Mouse (Mus musculus): ENCODE data around the gene Khdc1b. TPM values are rescaled to one million over a fixed set of nuclear protein-coding genes. Genes with fewer than 3 reads are reported as not detected.
"Not testable (repeated sequence)": the region's sequence is repeated elsewhere in the genome, so short reads cannot be mapped to it uniquely, and the experiment has no call there.

Gene Khdc1b
- total and polyA plus RNA-seq, 3 experiments, result not detected

DNA sequence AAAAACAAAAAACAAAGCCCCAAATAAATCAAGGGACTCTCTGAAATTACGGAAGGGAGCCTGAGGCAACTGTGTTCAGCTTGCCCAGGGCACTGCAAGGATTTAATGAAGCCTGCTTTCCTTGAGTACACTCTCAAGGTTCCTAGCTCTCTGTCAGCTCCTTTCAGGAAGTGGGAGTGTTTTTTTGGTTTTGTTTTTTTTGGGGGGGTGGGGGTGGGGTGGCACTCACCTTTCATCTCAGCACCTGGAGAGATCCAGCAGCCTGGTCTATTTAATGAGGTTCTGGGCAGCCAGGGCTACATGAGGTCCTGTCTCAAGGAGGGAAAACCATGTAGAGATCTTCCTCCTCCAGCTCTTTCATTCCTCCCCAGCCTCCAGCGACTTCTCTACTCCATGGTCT lies 34.0 kb upstream of the Khdc1b start, which contains the start of gene Khdc1a:
Gene Khdc1a (plus strand): TSS at position 301 of the 400 bp plus-strand sequence.
- Histone ChIP-seq H3K9me3 (replicated peaks; ENCODE audit: insufficient read depth, low read length) (no peaks in the 10 kb centered on the region), H3K27me3 (ENCODE audit: control insufficient read depth in 1 of 2, insufficient read depth in 2 of 2, low read length in 2 of 2) (no peaks in the 10 kb centered on the region), H3K9ac (ENCODE audit: control insufficient read depth, low read depth, low read length, poor library complexity, severe bottlenecking) (no peak within 1 kb of the TSS), H3K4me1 (ENCODE audit: control insufficient read depth in 1 of 2, insufficient read depth in 2 of 2, low read length in 2 of 2) (peaks cover 2 to 7% of the 10 kb centered on the region in 2 experiments; a peak in 3 of 4 replicates), H3K27ac (ENCODE audit: control insufficient read depth, low read depth, low read length) (no peak within 1 kb of the TSS), H3K36me3 (ENCODE audit: control insufficient read depth in 1 of 2, insufficient read depth in 2 of 2, low read length in 2 of 2) (peaks cover 0 to 8% of the 10 kb centered on the region in 2 experiments; a peak in 2 of 4 replicates), H3K4me3 (ENCODE audit: control insufficient read depth in 1 of 2, insufficient read depth in 1 of 2, low read depth in 2 of 2, low read length in 2 of 2) (no peak within 1 kb of the TSS), H3K79me2 (ENCODE audit: control insufficient read depth, insufficient read depth, low read length, poor library complexity) (no peaks in the 10 kb centered on the region; the same call in 1 of the 2 replicates)
- DNase-seq (ENCODE audit: low read depth, low spot score), result no peak
- no peak for TF ChIP-seq ETS1 (IDR thresholded peaks at IDR 0.05; ENCODE audit: low read depth, low read length)
- no peak for TF ChIP-seq MEF2A (IDR thresholded peaks at IDR 0.05; ENCODE audit: extremely low read depth, insufficient replicate concordance, low read depth, low read length, poor library complexity, severe bottlenecking)
- TF ChIP-seq SMC3 (IDR thresholded peaks at IDR 0.05; ENCODE audit: low read depth, low read length), result no peak
- no peak for TF ChIP-seq NELFE (IDR thresholded peaks at IDR 0.05; ENCODE audit: low read depth, low read length)
- no peak for TF ChIP-seq GABPA (IDR thresholded peaks at IDR 0.05; ENCODE audit: low read depth, low read length)
- TF ChIP-seq POLR2A (IDR thresholded peaks at IDR 0.05; ENCODE audit: control insufficient read depth in 1 of 2, insufficient read depth in 1 of 2, low read depth in 1 of 2, low read length in 2 of 2, poor library complexity in 1 of 2), result no peak
- TF ChIP-seq ZKSCAN1 (IDR thresholded peaks at IDR 0.05; ENCODE audit: low read depth, low read length), result no peak
- no peak for TF ChIP-seq EP300 (IDR thresholded peaks at IDR 0.05; ENCODE audit: low read depth in 1 of 2, low read length in 2 of 2)

DNA sequence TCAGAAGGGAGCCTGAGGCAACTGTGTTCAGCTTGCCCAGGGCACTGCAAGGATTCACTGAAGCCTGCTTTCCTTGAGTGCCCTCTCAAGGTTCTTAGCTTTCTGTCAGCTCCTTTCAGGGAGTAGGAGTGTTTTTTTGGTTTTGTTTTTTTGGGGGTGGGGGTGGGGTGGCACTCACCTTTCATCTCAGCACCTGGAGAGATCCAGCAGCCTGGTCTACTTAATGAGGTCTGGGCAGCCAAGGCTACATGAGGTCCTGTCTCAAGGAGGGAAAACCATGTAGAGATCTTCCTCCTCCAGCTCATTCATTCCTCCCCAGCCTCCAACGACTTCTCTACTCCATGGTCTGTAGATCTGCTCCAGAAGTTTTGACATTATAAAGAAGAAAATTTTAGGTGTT lies 15.3 kb upstream of the Khdc1b start, which contains the start of gene Khdc1c:
Gene Khdc1c (plus strand): TSS at position 301 of the 400 bp plus-strand sequence.
- not testable (repeated sequence) for H3K9ac ChIP-seq (ENCODE audit: control insufficient read depth, low read depth, low read length, poor library complexity, severe bottlenecking); H3K27ac ChIP-seq (ENCODE audit: control insufficient read depth, low read depth, low read length); DNase-seq (ENCODE audit: low read depth, low spot score); H3K4me1 ChIP-seq (ENCODE audit: control insufficient read depth in 1 of 2, insufficient read depth in 2 of 2, low read length in 2 of 2); H3K9me3 ChIP-seq (replicated peaks; ENCODE audit: insufficient read depth, low read length); H3K36me3 ChIP-seq (ENCODE audit: control insufficient read depth in 1 of 2, insufficient read depth in 2 of 2, low read length in 2 of 2); H3K27me3 ChIP-seq (ENCODE audit: control insufficient read depth in 1 of 2, insufficient read depth in 2 of 2, low read length in 2 of 2); H3K4me3 ChIP-seq (ENCODE audit: control insufficient read depth in 1 of 2, insufficient read depth in 1 of 2, low read depth in 2 of 2, low read length in 2 of 2); H3K79me2 ChIP-seq (ENCODE audit: control insufficient read depth, insufficient read depth, low read length, poor library complexity)

DNA sequence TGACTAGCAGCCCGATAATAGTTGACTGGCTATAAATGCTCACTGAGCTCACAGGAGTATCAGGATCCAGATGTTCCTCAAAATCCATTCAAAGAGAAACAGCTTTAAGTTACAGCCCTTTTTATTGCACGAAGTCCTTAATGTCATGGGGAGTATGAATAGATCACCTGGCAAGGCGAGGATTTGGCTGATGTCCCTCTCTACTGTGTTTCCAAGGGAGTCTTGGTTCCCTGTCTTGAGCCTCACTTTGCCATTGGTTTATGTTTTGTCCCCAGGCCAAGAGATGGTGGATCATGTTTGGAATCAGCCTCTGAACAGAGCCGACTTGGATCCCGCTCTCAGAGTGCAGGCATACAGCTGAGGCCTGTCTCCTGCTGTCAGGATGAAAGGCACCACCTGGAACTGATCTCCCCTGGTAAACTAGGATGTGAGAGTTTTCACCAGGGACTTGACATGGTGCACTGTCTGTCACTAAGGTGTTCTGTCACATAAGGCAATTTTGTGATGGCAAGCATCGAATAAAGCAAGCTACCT lies 7.8 kb downstream of the Khdc1b start:
- H3K9ac ChIP-seq (ENCODE audit: control insufficient read depth, low read depth, low read length, poor library complexity, severe bottlenecking), result no peak overlapping the region
- no peak overlapping the region for H3K4me3 ChIP-seq (ENCODE audit: control insufficient read depth in 1 of 2, insufficient read depth in 1 of 2, low read depth in 2 of 2, low read length in 2 of 2)
- TF ChIP-seq POLR2AphosphoS5 (IDR thresholded peaks at IDR 0.05; ENCODE audit: borderline replicate concordance, low read depth, low read length), result no peak
- TF ChIP-seq MXI1 (IDR thresholded peaks at IDR 0.05; ENCODE audit: low read depth, low read length), result no peak
- H3K27ac ChIP-seq (ENCODE audit: control insufficient read depth, low read depth, low read length), result no peak overlapping the region
- H3K9me3 ChIP-seq (replicated peaks; ENCODE audit: insufficient read depth, low read length), result no peaks in the 10 kb centered on the region
- no peaks in the 10 kb centered on the region for H3K27me3 ChIP-seq (ENCODE audit: control insufficient read depth in 1 of 2, insufficient read depth in 2 of 2, low read length in 2 of 2)
- no peaks in the 10 kb centered on the region for H3K36me3 ChIP-seq (ENCODE audit: control insufficient read depth in 1 of 2, insufficient read depth in 2 of 2, low read length in 2 of 2)
- H3K79me2 ChIP-seq (ENCODE audit: control insufficient read depth, insufficient read depth, low read length, poor library complexity), result no peaks in the 10 kb centered on the region
- no peaks in the 10 kb centered on the region for H3K4me1 ChIP-seq (ENCODE audit: control insufficient read depth in 1 of 2, insufficient read depth in 2 of 2, low read length in 2 of 2)
- DNase-seq (ENCODE audit: low read depth, low spot score), result no peak

Data from MEL (cell line).